Mouse (Mus musculus) G1E (cell line): Measurements from ENCODE around the gene Dlx6.

Experiments used
- CTCF ChIP-seq: IDR thresholded peaks from 2 replicates; pipeline ENCODE4 v1.5.1; 2012; ENCODE audit warnings: low read depth, low read length, inconsistent platforms, mixed read lengths
- GATA1 ChIP-seq: IDR thresholded peaks from 2 replicates; pipeline ENCODE4 v1.6.1; 2012; ENCODE audit warnings: borderline replicate concordance, low read length, inconsistent platforms, mixed read lengths
- GATA2 ChIP-seq: IDR thresholded peaks from 2 replicates; pipeline ENCODE4 v1.6.1; 2012; ENCODE audit warnings: low read depth, low read length, inconsistent platforms, borderline replicate concordance
- POLR2AphosphoS5 ChIP-seq: IDR thresholded peaks from 2 replicates; pipeline ENCODE4 v1.6.1; 2012; ENCODE audit warnings: low read depth, low read length, inconsistent platforms; ENCODE audit not compliant: insufficient replicate concordance
- TAL1 ChIP-seq: conservative IDR thresholded peaks from 2 replicates; pipeline ENCODE4 v1.6.1; 2012; ENCODE audit warnings: low read depth, low read length, inconsistent platforms, mixed read lengths

- TF ChIP-seq CTCF: no peak
- no peak for TF ChIP-seq POLR2AphosphoS5
- no peak for TF ChIP-seq GATA1
- no peak for TF ChIP-seq TAL1
- TF ChIP-seq GATA2: no peak
Observed at GRCm38 (mm10) chr6:6826861-6827260, 36.3 kb upstream of the Dlx6 start.
